Mouse (Mus musculus): Measurements from ENCODE around the gene Cdon. TPM values are rescaled to one million over a fixed set of nuclear protein-coding genes. Genes with fewer than 3 reads are reported as not detected.

The Cdon gene
- total and polyA plus RNA-seq, 3 experiments: 1.0 to 1.5 TPM; not detected in 1

GRCm38 (mm10) chr9:35420805-35421719, at the start of gene Cdon (continued):
- TF ChIP-seq CHD2 (IDR thresholded peaks at IDR 0.05; ENCODE audit: low read length) (no peak), MAZ (IDR thresholded peaks at IDR 0.05; ENCODE audit: low read depth, low read length) (no peak), ZKSCAN1 (IDR thresholded peaks at IDR 0.05; ENCODE audit: low read depth, low read length) (no peak), CTCF (IDR thresholded peaks at IDR 0.05 in 2 of 3, conservative IDR thresholded peaks at IDR 0.05 in 1 of 3; ENCODE audit: control insufficient read depth in 1 of 3, insufficient read depth in 1 of 3, low read depth in 2 of 3, low read length in 3 of 3, poor library complexity in 1 of 3, severe bottlenecking in 1 of 3) (no peak), MXI1 (IDR thresholded peaks at IDR 0.05; ENCODE audit: low read depth, low read length) (no peak)

GRCm38 (mm10) chr9:35372324-35373101, 48.4 kb upstream of the Cdon start:
- Histone ChIP-seq H3K4me3 (ENCODE audit: control insufficient read depth in 1 of 2, insufficient read depth in 1 of 2, low read depth in 2 of 2, low read length in 2 of 2) (no peak overlapping the region), H3K27ac (ENCODE audit: control insufficient read depth, low read depth, low read length) (no peak overlapping the region), H3K9me3 (replicated peaks; ENCODE audit: insufficient read depth, low read length) (no peaks in the 10 kb centered on the region), H3K27me3 (ENCODE audit: control insufficient read depth in 1 of 2, insufficient read depth in 2 of 2, low read length in 2 of 2) (peaks cover 0 to 2% of the 10 kb centered on the region in 2 experiments; a peak in 2 of 4 replicates), H3K79me2 (ENCODE audit: control insufficient read depth, insufficient read depth, low read length, poor library complexity) (no peaks in the 10 kb centered on the region), H3K36me3 (ENCODE audit: control insufficient read depth in 1 of 2, insufficient read depth in 2 of 2, low read length in 2 of 2) (no peaks in the 10 kb centered on the region), H3K9ac (ENCODE audit: control insufficient read depth, low read depth, low read length, poor library complexity, severe bottlenecking) (no peak overlapping the region), H3K4me1 (ENCODE audit: control insufficient read depth in 1 of 2, insufficient read depth in 2 of 2, low read length in 2 of 2) (no peaks in the 10 kb centered on the region)
- DNase-seq (ENCODE audit: low read depth, low spot score): no peak
- no peak for TF ChIP-seq USF2 (IDR thresholded peaks at IDR 0.05; ENCODE audit: borderline replicate concordance in 1 of 2, insufficient read depth in 1 of 2, low read depth in 1 of 2, low read length in 2 of 2)
- no peak for TF ChIP-seq ZMIZ1 (IDR thresholded peaks at IDR 0.05; ENCODE audit: low read depth, low read length)
- no peak for TF ChIP-seq MXI1 (IDR thresholded peaks at IDR 0.05; ENCODE audit: low read depth, low read length)
- no peak for TF ChIP-seq MAX (IDR thresholded peaks at IDR 0.05; ENCODE audit: low read length)
- TF ChIP-seq TAL1 (IDR thresholded peaks at IDR 0.05; ENCODE audit: low read length): no peak
- no peak for TF ChIP-seq RCOR1 (IDR thresholded peaks at IDR 0.05; ENCODE audit: low read depth, low read length)
- no peak for TF ChIP-seq POLR2A (IDR thresholded peaks at IDR 0.05; ENCODE audit: control insufficient read depth in 1 of 2, insufficient read depth in 1 of 2, low read depth in 1 of 2, low read length in 2 of 2, poor library complexity in 1 of 2)
- TF ChIP-seq ZKSCAN1 (IDR thresholded peaks at IDR 0.05; ENCODE audit: low read depth, low read length): no peak
- TF ChIP-seq USF1 (IDR thresholded peaks at IDR 0.05; ENCODE audit: low read depth, low read length): no peak
- no peak for TF ChIP-seq NRF1 (IDR thresholded peaks at IDR 0.05; ENCODE audit: insufficient read depth, low read depth, low read length, poor library complexity, severe bottlenecking)
- no peak for TF ChIP-seq HCFC1 (IDR thresholded peaks at IDR 0.05; ENCODE audit: low read depth, low read length)
- TF ChIP-seq CHD2 (IDR thresholded peaks at IDR 0.05; ENCODE audit: low read length): no peak
- no peak for TF ChIP-seq GATA1 (IDR thresholded peaks at IDR 0.05; ENCODE audit: low read depth, low read length)
- no peak for TF ChIP-seq ELF1 (IDR thresholded peaks at IDR 0.05; ENCODE audit: low read depth, low read length)
- TF ChIP-seq MAZ (IDR thresholded peaks at IDR 0.05; ENCODE audit: low read depth, low read length): no peak
- TF ChIP-seq POLR2AphosphoS2 (IDR thresholded peaks at IDR 0.05; ENCODE audit: low read length): no peak
- TF ChIP-seq MEF2A (IDR thresholded peaks at IDR 0.05; ENCODE audit: extremely low read depth, insufficient replicate concordance, low read depth, low read length, poor library complexity, severe bottlenecking): no peak
